Comparison of ENCODE assay signal across 24 mouse cellular contexts in genomic region chr15:64026855-64027254, GRCm38 (mm10). TPM values are rescaled to one million over a fixed set of nuclear protein-coding genes. Genes with fewer than 3 reads are reported as not detected.
DNase-seq lines count a peak whose midpoint lies in the region; ATAC-seq and TF ChIP-seq lines count a peak whose summit lies in the region.
"Had no signal": no experiment of that assay in that cellular context is flagged by ENCODE, and none has a peak within 500 bp of the region (broad histone marks: within the 10 kb centered on the region; RNA-seq: fewer than 3 reads in every experiment).

No protein-coding gene starts in this region.

- no peak overlapping the region for H3K4me2 ChIP-seq in forebrain, embryonic 13.5 days
- H3K4me2 ChIP-seq in forebrain, embryonic 14.5 days (ENCODE audit: low read length) = no peak overlapping the region
- no peak overlapping the region for H3K4me2 ChIP-seq in limb, embryonic 12.5 days
- H3K4me2 ChIP-seq: embryonic facial prominence, embryonic 15.5 days; forebrain, embryonic 15.5 days; heart, embryonic 12.5 days; hindbrain, embryonic 15.5 days had no signal

- H3K4me1 ChIP-seq in cerebellum, adult 2 months (ENCODE audit: control insufficient read depth, insufficient read depth, low read length) = peaks cover 56% of the 10 kb centered on the region
- peaks cover 25% of the 10 kb centered on the region for H3K4me1 ChIP-seq in forebrain, embryonic 13.5 days
- H3K4me1 ChIP-seq in forebrain, embryonic 14.5 days (ENCODE audit: control insufficient read depth, insufficient read depth, low read length) = peaks cover 12% of the 10 kb centered on the region
- H3K4me1 ChIP-seq in limb, embryonic 12.5 days (replicated peaks) = peaks cover 35% of the 10 kb centered on the region
- peaks cover 52% of the 10 kb centered on the region for H3K4me1 ChIP-seq in limb, embryonic 10.5 days
- H3K4me1 ChIP-seq in spleen, adult 2 months (ENCODE audit: control insufficient read depth, insufficient read depth, insufficient read length) = peaks cover 31% of the 10 kb centered on the region; the same call in 1 of the 2 replicates

- no peaks in the 10 kb centered on the region for H3K9me3 ChIP-seq in forebrain, embryonic 13.5 days (replicated peaks)
- no peaks in the 10 kb centered on the region for H3K9me3 ChIP-seq in forebrain, embryonic 14.5 days (replicated peaks; ENCODE audit: control insufficient read depth, low read length)
- H3K9me3 ChIP-seq in limb, embryonic 12.5 days = no peaks in the 10 kb centered on the region
- no peaks in the 10 kb centered on the region for H3K9me3 ChIP-seq in limb, embryonic 10.5 days (replicated peaks)
- H3K9me3 ChIP-seq: embryonic facial prominence, embryonic 15.5 days; forebrain, embryonic 15.5 days; G1E; heart, embryonic 12.5 days; hindbrain, embryonic 15.5 days had no signal

- H3K27ac ChIP-seq in cerebellum, adult 2 months (ENCODE audit: insufficient read depth, low read length) = no peak overlapping the region
- peak overlapping the region; percentile 31; the same call in 1 of the 2 replicates for H3K27ac ChIP-seq in forebrain, embryonic 13.5 days
- no peak overlapping the region for H3K27ac ChIP-seq in forebrain, embryonic 14.5 days (ENCODE audit: low read depth, low read length)
- H3K27ac ChIP-seq in limb, embryonic 12.5 days = peak overlapping the region; percentile 23; the same call in 1 of the 2 replicates
- H3K27ac ChIP-seq in limb, embryonic 10.5 days = no peak overlapping the region
- H3K27ac ChIP-seq in spleen, adult 2 months (ENCODE audit: insufficient read depth, low read length) = 0 out of 2 replicates have a peak overlapping the region, but pooled peaks have one; percentile 1
- H3K27ac ChIP-seq: embryonic facial prominence, embryonic 15.5 days; forebrain, embryonic 15.5 days; heart, adult 2 months; hindbrain, embryonic 15.5 days had no signal

- no peak overlapping the region for H3K4me3 ChIP-seq in cerebellum, adult 2 months (replicated peaks; ENCODE audit: insufficient read depth, low read depth, low read length)
- no peak overlapping the region for H3K4me3 ChIP-seq in forebrain, embryonic 13.5 days
- H3K4me3 ChIP-seq in forebrain, embryonic 14.5 days (ENCODE audit: low read depth, low read length) = no peak overlapping the region
- no peak overlapping the region for H3K4me3 ChIP-seq in limb, embryonic 12.5 days (replicated peaks)
- no peak overlapping the region for H3K4me3 ChIP-seq in limb, embryonic 10.5 days
- H3K4me3 ChIP-seq in spleen, adult 2 months (ENCODE audit: extremely low read depth, insufficient read depth, insufficient read length) = no peak overlapping the region
- H3K4me3 ChIP-seq: embryonic facial prominence, embryonic 15.5 days; erythroblast, embryonic 14.5 days; forebrain, embryonic 15.5 days; heart, adult 2 months; heart, embryonic 12.5 days; hindbrain, embryonic 15.5 days had no signal

- H3K27me3 ChIP-seq in cerebellum, adult 2 months (ENCODE audit: control insufficient read depth, insufficient read depth, low read length) = no peaks in the 10 kb centered on the region
- H3K27me3 ChIP-seq in forebrain, embryonic 13.5 days = no peaks in the 10 kb centered on the region
- H3K27me3 ChIP-seq in forebrain, embryonic 14.5 days (replicated peaks; ENCODE audit: control insufficient read depth, insufficient read depth, low read length) = no peaks in the 10 kb centered on the region
- H3K27me3 ChIP-seq in limb, embryonic 12.5 days = no peaks in the 10 kb centered on the region
- H3K27me3 ChIP-seq in limb, embryonic 10.5 days (ENCODE audit: low read depth, poor library complexity, severe bottlenecking) = no peaks in the 10 kb centered on the region
- no peaks in the 10 kb centered on the region for H3K27me3 ChIP-seq in spleen, adult 2 months (ENCODE audit: control insufficient read depth, insufficient read depth, low read length)
- H3K27me3 ChIP-seq: embryonic facial prominence, embryonic 15.5 days; forebrain, embryonic 15.5 days; heart, embryonic 12.5 days; hindbrain, embryonic 15.5 days had no signal

- ATAC-seq in forebrain, embryonic 13.5 days = no peak
- no peak for ATAC-seq in forebrain, embryonic 14.5 days
- ATAC-seq in limb, embryonic 12.5 days (ENCODE audit: insufficient number of reproducible peaks, insufficient read depth, low FRiP score, low TSS enrichment, low read depth) = no peak
- ATAC-seq: CD4-positive, CD25-positive, alpha-beta regulatory T cell, adult 4 months; forebrain, embryonic 15.5 days; inflammation-experienced regulatory T-cells, adult 6 months; intestine, postnatal 0 days had no signal

- H3K9ac ChIP-seq in forebrain, embryonic 13.5 days = no peak overlapping the region
- H3K9ac ChIP-seq in forebrain, embryonic 14.5 days (ENCODE audit: low read length) = no peak overlapping the region
- H3K9ac ChIP-seq in limb, embryonic 12.5 days (replicated peaks) = no peak overlapping the region
- H3K9ac ChIP-seq: embryonic facial prominence, embryonic 15.5 days; forebrain, embryonic 15.5 days; heart, embryonic 12.5 days; hindbrain, embryonic 15.5 days had no signal

- no peak for TF ChIP-seq CTCF in cerebellum, adult 2 months (IDR thresholded peaks at IDR 0.05; ENCODE audit: borderline replicate concordance, insufficient read depth, low read depth, low read length)
- TF ChIP-seq CTCF in spleen, adult 2 months (IDR thresholded peaks at IDR 0.05; ENCODE audit: extremely low read depth, insufficient read depth, insufficient read length, insufficient replicate concordance) = no peak

- peaks cover 2% of the 10 kb centered on the region; the same call in 1 of the 2 replicates for H3K36me3 ChIP-seq in forebrain, embryonic 13.5 days (ENCODE audit: poor library complexity, severe bottlenecking)
- no peaks in the 10 kb centered on the region for H3K36me3 ChIP-seq in forebrain, embryonic 14.5 days (ENCODE audit: control insufficient read depth, insufficient read depth, low read length)
- H3K36me3 ChIP-seq in limb, embryonic 12.5 days = no peaks in the 10 kb centered on the region
- H3K36me3 ChIP-seq in limb, embryonic 10.5 days = no peaks in the 10 kb centered on the region
- peaks cover 1% of the 10 kb centered on the region; the same call in 1 of the 2 replicates for H3K36me3 ChIP-seq in spleen, adult 2 months (ENCODE audit: control insufficient read depth, insufficient read depth, low read length)
- H3K36me3 ChIP-seq: embryonic facial prominence, embryonic 15.5 days; forebrain, embryonic 15.5 days; heart, embryonic 12.5 days had no signal

- WGBS in cerebellum, adult 2 months = 43% methylated on average over 5 of the region's 5 CpGs
- 33% methylated on average over 5 of the region's 5 CpGs for WGBS in forebrain, embryonic 13.5 days
- 35% methylated on average over 5 of the region's 5 CpGs for WGBS in forebrain, embryonic 14.5 days
- 21% methylated on average over 5 of the region's 5 CpGs for WGBS in limb, embryonic 12.5 days
- WGBS in limb, embryonic 10.5 days = 53% methylated on average over 5 of the region's 5 CpGs
- WGBS in spleen, adult 2 months = 80% methylated on average over 5 of the region's 5 CpGs

- peak; percentile 12 for DNase-seq in cerebellum, adult 8-10 months
- no peak for DNase-seq in cerebellum, adult 2 months
- DNase-seq in forebrain, embryonic 14.5 days (ENCODE audit: low spot score) = no peak
- no peak for DNase-seq in limb, embryonic 10.5 days (ENCODE audit: low spot score)
- no peak for DNase-seq in spleen, adult 2 months (ENCODE audit: low read depth in 1 of 2, low spot score in 2 of 2)
- DNase-seq in spleen, adult 18-20 months = no peak
- DNase-seq: adrenal gland, postnatal 10 days; B cell, adult 2 months; cerebellum, adult 11 months; cerebellum, adult 9-11 months; cerebellum, postnatal 36 days; gastrocnemius, postnatal 14 days; heart, adult 2 months had no signal

- TF ChIP-seq POLR2A in cerebellum, adult 2 months (IDR thresholded peaks at IDR 0.05; ENCODE audit: borderline replicate concordance, insufficient read depth, low read length) = no peak
- TF ChIP-seq POLR2A in spleen, adult 2 months (IDR thresholded peaks at IDR 0.05; ENCODE audit: low read depth, low read length) = no peak

RNA-seq across cellular contexts. Expression of gene Fam49b, which starts 33.4 kb away (rescaled TPM):
- 137 and 147 TPM in 2 replicates for polyA plus RNA-seq in cerebellum, adult 2 months (2012; rRNA removed)
- polyA plus RNA-seq in forebrain, embryonic 13.5 days (2015; fragmentation: Nextera tagmentation; extraction: Ambion mirVana) = 91.1 and 98.2 TPM in 2 replicates
- polyA plus RNA-seq in forebrain, embryonic 14.5 days (2014; fragmentation: Nextera tagmentation; extraction: Ambion mirVana) = 124 and 128 TPM in 2 replicates
- 72.0 and 75.9 TPM in 2 replicates for polyA plus RNA-seq in limb, embryonic 12.5 days (2016; fragmentation: Nextera tagmentation; extraction: Ambion mirVana)
- 66.5 and 71.0 TPM in 2 replicates for polyA plus RNA-seq in limb, embryonic 10.5 days (2016; fragmentation: Nextera tagmentation; extraction: Ambion mirVana)
- 68.3 and 127 TPM in 2 replicates for polyA plus RNA-seq in spleen, adult 2 months (2012; rRNA removed)

Comparison
In these comparisons a context has a peak if more than half of its experiments do, and no peak if none do; other contexts are left out.
1. H3K27ac ChIP-seq: peak in forebrain, embryonic 13.5 days (single experiment), limb, embryonic 12.5 days (single experiment) and spleen, adult 2 months (single experiment); none in cerebellum, adult 2 months (single experiment), forebrain, embryonic 14.5 days (single experiment) and limb, embryonic 10.5 days (single experiment).